Mouse (Mus musculus) lung, embryonic 14.5 days (tissue): ENCODE measurements at regions not wholly inside any gene's neighbourhood (a gene's known extent, or its start where the extent isn't known, plus 50 kb on each side); places are given as distances from the start of the nearest gene placed in this dataset.

Experiments
- ATAC-seq: fragments of 200-750 bp; cut with Nextera tagmentation; 2 replicates; pipeline ENCODE4 v1.8.0; 2017; ENCODE audit warnings: mild to moderate bottlenecking, moderate TSS enrichment, moderate library complexity; ENCODE audit not compliant: insufficient read depth
- DNase-seq: peaks from one replicate; pipeline ENCODE4 v3.0.0-alpha.2; 2015
- H3K27ac ChIP-seq: fragments of 300-500 bp; sonication (generic); 2 replicates; pipeline ENCODE4 v1.5.1; 2014; ENCODE audit warnings: low read depth, mild to moderate bottlenecking, moderate library complexity
- H3K27me3 ChIP-seq: fragments of 300-500 bp; sonication (generic); 2 replicates; pipeline ENCODE4 v1.6.1; 2014; ENCODE audit warnings: low read length, control low read depth; ENCODE audit not compliant: insufficient read depth
- H3K36me3 ChIP-seq: fragments of 300-500 bp; sonication (generic); 2 replicates; pipeline ENCODE4 v1.6.1; 2014; ENCODE audit warnings: control low read depth; ENCODE audit not compliant: insufficient read depth
- H3K4me1 ChIP-seq: fragments of 300-500 bp; sonication (generic); 2 replicates; pipeline ENCODE4 v1.6.1; 2014; ENCODE audit warnings: antibody characterized with exemption, control low read depth; ENCODE audit not compliant: insufficient read depth
- H3K4me2 ChIP-seq: fragments of 300-500 bp; sonication (generic); 2 replicates; pipeline ENCODE4 v1.6.1; 2014; ENCODE audit warnings: mild to moderate bottlenecking
- H3K4me3 ChIP-seq: fragments of 300-500 bp; sonication (generic); 2 replicates; pipeline ENCODE4 v1.5.1; 2014; ENCODE audit warnings: low read depth, low read length
- H3K9ac ChIP-seq: fragments of 300-500 bp; sonication (generic); 2 replicates; pipeline ENCODE4 v1.6.1; 2014
- H3K9me3 ChIP-seq: fragments of 300-500 bp; sonication (generic); 2 replicates; pipeline ENCODE4 v1.6.1; 2016; ENCODE audit warnings: low read depth, low read length, control low read depth
- CTCF ChIP-seq: IDR thresholded peaks from 2 replicates; pipeline ENCODE4 v1.5.1; 2016; ENCODE audit warnings: antibody characterized with exemption, low read depth
- WGBS: fragments of 180-500 bp; shearing (Covaris S2); extraction: QIAGEN DNeasy Blood & Tissue Kit; methylation state at CpG from one replicate; pipeline ENCODE4 v1.1.7; 2014; 5-methylcytosine and 5-hydroxymethylcytosine counted together

DNA sequence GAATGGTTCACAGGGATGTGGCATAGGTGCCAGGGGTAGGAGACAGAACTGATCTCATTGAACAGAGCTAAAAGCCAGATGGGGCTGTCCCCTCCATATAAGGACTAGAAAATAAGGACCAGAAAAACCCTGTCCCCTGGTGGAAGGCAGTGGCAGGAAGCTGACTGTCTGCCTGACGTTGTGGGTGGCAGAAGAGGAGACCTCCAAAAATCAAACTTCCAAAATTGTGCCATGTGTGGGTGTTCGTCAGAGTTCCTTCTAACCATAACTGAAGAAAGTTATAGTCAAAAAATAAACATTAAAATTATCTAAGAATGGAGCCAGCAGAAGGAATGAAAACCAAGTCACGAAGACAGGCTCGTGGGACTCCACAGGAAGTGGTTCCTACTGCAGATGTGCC is 129.2 kb downstream of the Mtx3 start:
- Histone ChIP-seq H3K9me3 (no peaks in the 10 kb centered on the region), H3K4me3 (no peak overlapping the region), H3K27me3 (no peaks in the 10 kb centered on the region), H3K9ac (no peak overlapping the region), H3K27ac (no peak overlapping the region), H3K36me3 (no peaks in the 10 kb centered on the region), H3K4me2 (no peak overlapping the region), H3K4me1 (no peaks in the 10 kb centered on the region)
- DNase-seq (no peak), ATAC-seq (no peak)
- no peak for TF ChIP-seq CTCF
- 66% methylated on average over 4 of the region's 4 CpGs for WGBS

DNA sequence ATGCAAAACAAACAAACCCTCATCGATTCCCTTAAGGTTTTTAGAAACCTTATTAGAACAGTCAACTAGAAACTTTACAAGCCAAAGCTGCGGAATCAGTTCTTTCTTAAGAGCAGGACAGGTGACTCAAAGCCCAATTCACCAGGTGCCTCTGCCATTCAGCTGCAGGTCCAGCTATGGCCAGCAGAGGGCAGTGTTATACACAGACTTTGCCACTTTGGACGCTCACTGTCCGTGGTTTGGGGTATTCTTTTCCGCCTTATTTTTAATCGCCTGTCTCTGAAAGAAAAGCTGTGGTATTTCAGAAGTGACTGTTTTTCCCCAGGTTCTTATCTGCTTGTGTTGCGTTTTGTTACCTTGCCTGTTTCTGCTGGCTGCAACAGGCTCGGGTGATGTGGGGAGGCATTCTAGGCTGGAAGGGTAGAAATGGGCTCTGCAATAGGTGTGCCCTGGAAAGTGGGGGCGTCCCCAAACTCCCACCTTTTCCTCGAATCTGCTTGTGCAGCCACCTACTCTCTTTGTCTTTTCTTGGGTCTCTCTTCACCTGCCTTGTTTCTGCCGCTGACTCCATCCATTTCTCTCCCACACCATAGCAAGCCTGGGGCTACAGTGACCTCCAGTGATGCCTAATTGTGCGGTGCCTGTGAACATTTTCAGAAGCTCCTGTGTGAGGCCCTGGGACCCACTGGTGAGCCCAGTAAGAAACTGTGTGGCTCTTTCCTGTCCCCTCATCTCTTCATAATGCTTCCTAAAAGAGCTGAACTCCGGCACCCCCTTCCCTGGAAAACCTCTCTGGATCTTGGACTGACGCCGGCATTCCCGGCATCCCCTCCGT is 142.4 kb downstream of the Mtx3 start:
- no peaks in the 10 kb centered on the region for H3K4me1 ChIP-seq
- ATAC-seq (peak; percentile 35; the same call in 1 of the 2 replicates), DNase-seq (peak; percentile 88)
- H3K9ac ChIP-seq: peak overlapping the region; percentile 29
- H3K4me2 ChIP-seq: peak overlapping the region; percentile 57
- no peaks in the 10 kb centered on the region for H3K9me3 ChIP-seq
- no peaks in the 10 kb centered on the region for H3K27me3 ChIP-seq
- 43% methylated on average over 17 of the region's 17 CpGs for WGBS
- peak overlapping the region; percentile 4; the same call in 1 of the 2 replicates for H3K4me3 ChIP-seq
- peak; percentile 97 for TF ChIP-seq CTCF
- H3K36me3 ChIP-seq: no peaks in the 10 kb centered on the region
- H3K27ac ChIP-seq: no peak overlapping the region

DNA sequence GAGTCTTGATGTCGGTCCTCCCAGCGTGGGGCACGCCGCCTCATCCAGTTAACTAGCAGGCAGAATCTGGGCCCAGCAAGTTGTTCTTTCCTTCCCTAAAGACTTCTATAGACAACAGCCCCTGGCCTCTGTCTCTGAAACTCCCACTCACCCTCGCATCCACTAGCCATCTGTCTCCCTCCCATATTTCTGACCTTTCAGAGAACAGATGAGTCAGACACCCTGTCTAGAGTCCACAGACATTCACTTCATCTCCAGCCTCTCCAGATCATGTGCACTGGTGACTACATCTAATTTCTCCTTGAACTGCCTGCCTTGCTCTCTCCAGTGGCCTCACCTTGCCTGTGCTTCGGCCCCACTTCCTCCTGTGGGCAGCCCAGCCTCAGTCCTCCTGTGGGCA is 143.1 kb downstream of the Mtx3 start:
- Histone ChIP-seq H3K4me3 (no peak overlapping the region), H3K9ac (no peak overlapping the region), H3K9me3 (no peaks in the 10 kb centered on the region), H3K4me1 (no peaks in the 10 kb centered on the region), H3K27me3 (no peaks in the 10 kb centered on the region), H3K4me2 (no peak overlapping the region), H3K36me3 (no peaks in the 10 kb centered on the region), H3K27ac (no peak overlapping the region)
- DNase-seq (no peak), ATAC-seq (no peak)
- no peak for TF ChIP-seq CTCF
- WGBS: 92% methylated on average over 6 of the region's 6 CpGs

DNA sequence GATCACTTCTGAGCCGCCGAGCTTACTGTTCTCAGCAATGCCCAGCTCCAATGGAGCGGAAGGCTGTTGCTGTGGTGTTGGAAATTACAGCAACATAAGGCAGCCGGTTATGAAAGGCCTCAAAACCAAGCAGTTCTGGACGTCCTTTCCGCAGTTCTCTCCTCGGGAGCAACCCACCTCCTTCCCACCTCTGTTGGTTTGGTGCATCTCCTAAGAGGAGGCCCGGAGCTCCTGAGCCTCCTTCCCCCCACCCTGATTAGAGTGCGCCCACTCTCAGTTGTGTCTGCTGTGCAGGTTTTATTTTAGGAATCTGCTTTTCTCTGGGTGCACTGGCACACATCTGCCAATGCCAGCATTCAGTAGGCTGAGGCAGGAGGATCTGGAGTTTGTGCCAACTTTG is 144.0 kb downstream of the Mtx3 start:
- no peak overlapping the region for H3K4me3 ChIP-seq
- H3K4me2 ChIP-seq: no peak overlapping the region
- no peak for DNase-seq
- H3K36me3 ChIP-seq: no peaks in the 10 kb centered on the region
- H3K27me3 ChIP-seq: no peaks in the 10 kb centered on the region
- H3K4me1 ChIP-seq: no peaks in the 10 kb centered on the region
- no peak for ATAC-seq
- WGBS: 85% methylated on average over 9 of the region's 9 CpGs
- no peak overlapping the region for H3K27ac ChIP-seq
- no peak overlapping the region for H3K9ac ChIP-seq
- no peak for TF ChIP-seq CTCF
- H3K9me3 ChIP-seq: no peaks in the 10 kb centered on the region

DNA sequence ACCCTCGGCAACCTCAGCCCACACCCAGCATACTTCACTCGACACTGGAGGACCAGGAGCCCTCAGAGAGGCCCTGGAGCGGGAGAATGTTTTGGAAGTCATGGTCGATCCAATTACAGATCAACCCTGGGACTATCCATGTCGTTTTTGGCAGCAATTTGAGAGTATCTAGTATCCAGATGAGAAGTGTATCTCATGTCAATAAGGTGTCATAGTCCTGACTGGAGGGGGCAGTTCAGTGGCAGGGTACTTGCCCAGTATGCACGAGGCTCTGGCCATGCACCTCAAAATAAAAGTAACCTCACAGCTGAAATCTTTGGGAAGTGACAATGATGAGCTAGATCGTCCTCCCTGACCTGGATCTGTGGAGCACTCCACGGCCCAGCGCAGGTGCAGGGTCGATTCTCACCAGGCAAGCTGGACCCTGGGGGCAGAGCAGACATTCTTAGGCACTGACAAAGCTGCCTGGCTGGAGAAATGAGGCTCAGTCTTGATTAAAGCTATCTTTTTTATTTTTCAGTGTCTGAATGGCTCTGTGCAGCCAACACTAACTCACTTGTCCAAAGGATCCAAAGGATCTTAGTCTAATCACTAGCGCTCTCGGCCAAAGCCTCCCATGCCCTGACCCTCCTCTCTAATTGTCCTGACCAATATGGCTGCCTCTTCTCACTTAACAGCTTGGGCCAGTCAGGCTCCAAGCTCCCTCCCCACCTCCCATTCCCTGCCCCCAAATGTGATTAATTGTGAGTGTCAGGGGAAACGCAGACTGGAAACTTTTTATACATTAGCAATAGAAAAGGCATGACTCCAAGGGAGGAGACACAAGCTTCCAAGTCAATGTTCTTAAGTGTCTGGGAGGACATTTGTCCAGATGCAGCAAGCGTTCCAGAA is 146.0 kb downstream of the Mtx3 start:
- TF ChIP-seq CTCF: no peak
- DNase-seq (peak; percentile 13), ATAC-seq (no peak)
- H3K36me3 ChIP-seq: no peaks in the 10 kb centered on the region
- 63% methylated on average over 14 of the region's 14 CpGs for WGBS
- no peaks in the 10 kb centered on the region for H3K4me1 ChIP-seq
- H3K27me3 ChIP-seq: no peaks in the 10 kb centered on the region
- H3K4me3 ChIP-seq: no peak overlapping the region
- no peak overlapping the region for H3K9ac ChIP-seq
- H3K4me2 ChIP-seq: no peak overlapping the region
- H3K9me3 ChIP-seq: no peaks in the 10 kb centered on the region
- no peak overlapping the region for H3K27ac ChIP-seq
